Mouse (Mus musculus): ENCODE measurements around the gene Gm4707. TPM values are rescaled to one million over a fixed set of nuclear protein-coding genes. Genes with fewer than 3 reads are reported as not detected.

The Gm4707 gene
- polyA plus RNA-seq, 1 experiment from 2014 or later, result 1.5 TPM

- no peak overlapping the region for H3K4me3 ChIP-seq (ENCODE audit: low read depth, low read length)
- no peak for DNase-seq (ENCODE audit: low spot score)
- H3K27ac ChIP-seq (replicated peaks; ENCODE audit: low read depth, low read length), result no peak overlapping the region
- H3K4me1 ChIP-seq (ENCODE audit: control insufficient read depth, insufficient read depth, low read length), result no peaks in the 10 kb centered on the region; the same call in 1 of the 2 replicates
- no peaks in the 10 kb centered on the region for H3K27me3 ChIP-seq (ENCODE audit: control insufficient read depth, insufficient read depth, low read length)
- no peaks in the 10 kb centered on the region for H3K9me3 ChIP-seq (replicated peaks; ENCODE audit: control insufficient read depth, low read length)
- no peaks in the 10 kb centered on the region for H3K36me3 ChIP-seq (replicated peaks; ENCODE audit: control insufficient read depth, insufficient read depth, low read depth, low read length)
- H3K4me2 ChIP-seq (ENCODE audit: low read depth, low read length), result no peak overlapping the region
- WGBS, result 90% methylated on average over 5 of the region's 5 CpGs
- H3K9ac ChIP-seq (replicated peaks; ENCODE audit: low read length), result no peak overlapping the region
- ATAC-seq (replicated peaks; ENCODE audit: insufficient number of reproducible peaks, low FRiP score, low TSS enrichment, low read depth), result no peak
Measured at GRCm38 (mm10) chr17:71484711-71485110, 25.0 kb upstream of the Gm4707 start.

GRCm38 (mm10) chr17:71483418-71484060 is 23.8 kb upstream of the Gm4707 start:
- no peak overlapping the region for H3K9ac ChIP-seq (replicated peaks; ENCODE audit: low read length)
- H3K4me3 ChIP-seq (ENCODE audit: low read depth, low read length), result no peak overlapping the region
- no peak overlapping the region for H3K4me2 ChIP-seq (ENCODE audit: low read depth, low read length)
- H3K9me3 ChIP-seq (replicated peaks; ENCODE audit: control insufficient read depth, low read length), result no peaks in the 10 kb centered on the region
- WGBS, result 86% methylated on average over 7 of the region's 7 CpGs
- ATAC-seq (replicated peaks; ENCODE audit: insufficient number of reproducible peaks, low FRiP score, low TSS enrichment, low read depth) (no peak), DNase-seq (ENCODE audit: low spot score) (no peak)
- H3K36me3 ChIP-seq (replicated peaks; ENCODE audit: control insufficient read depth, insufficient read depth, low read depth, low read length), result no peaks in the 10 kb centered on the region
- no peak overlapping the region for H3K27ac ChIP-seq (replicated peaks; ENCODE audit: low read depth, low read length)
- H3K27me3 ChIP-seq (ENCODE audit: control insufficient read depth, insufficient read depth, low read length), result no peaks in the 10 kb centered on the region
- H3K4me1 ChIP-seq (ENCODE audit: control insufficient read depth, insufficient read depth, low read length), result no peaks in the 10 kb centered on the region; the same call in 1 of the 2 replicates

- Histone ChIP-seq H3K4me1 (ENCODE audit: control insufficient read depth, insufficient read depth, low read length) (no peaks in the 10 kb centered on the region), H3K9ac (replicated peaks; ENCODE audit: low read length) (no peak overlapping the region), H3K36me3 (replicated peaks; ENCODE audit: control insufficient read depth, insufficient read depth, low read depth, low read length) (no peaks in the 10 kb centered on the region), H3K27ac (replicated peaks; ENCODE audit: low read depth, low read length) (no peak overlapping the region), H3K4me3 (ENCODE audit: low read depth, low read length) (no peak overlapping the region), H3K4me2 (ENCODE audit: low read depth, low read length) (no peak overlapping the region), H3K27me3 (ENCODE audit: control insufficient read depth, insufficient read depth, low read length) (no peaks in the 10 kb centered on the region), H3K9me3 (replicated peaks; ENCODE audit: control insufficient read depth, low read length) (no peaks in the 10 kb centered on the region)
- ATAC-seq (replicated peaks; ENCODE audit: insufficient number of reproducible peaks, low FRiP score, low TSS enrichment, low read depth) (no peak), DNase-seq (ENCODE audit: low spot score) (no peak)
- WGBS, result 66% methylated on average over 5 of the region's 5 CpGs
Measured at GRCm38 (mm10) chr17:71479381-71479901, 19.7 kb upstream of the Gm4707 start.

GRCm38 (mm10) chr17:71477481-71477880 is 17.8 kb upstream of the Gm4707 start:
- no peak for DNase-seq (ENCODE audit: low spot score)
- WGBS, result 97% methylated on average over 8 of the region's 8 CpGs
- Histone ChIP-seq H3K27me3 (ENCODE audit: control insufficient read depth, insufficient read depth, low read length) (no peaks in the 10 kb centered on the region), H3K9me3 (replicated peaks; ENCODE audit: control insufficient read depth, low read length) (no peaks in the 10 kb centered on the region), H3K4me2 (ENCODE audit: low read depth, low read length) (no peak overlapping the region), H3K27ac (replicated peaks; ENCODE audit: low read depth, low read length) (no peak overlapping the region), H3K36me3 (replicated peaks; ENCODE audit: control insufficient read depth, insufficient read depth, low read depth, low read length) (no peaks in the 10 kb centered on the region), H3K4me1 (ENCODE audit: control insufficient read depth, insufficient read depth, low read length) (no peaks in the 10 kb centered on the region), H3K4me3 (ENCODE audit: low read depth, low read length) (no peak overlapping the region), H3K9ac (replicated peaks; ENCODE audit: low read length) (no peak overlapping the region)
- ATAC-seq (replicated peaks; ENCODE audit: insufficient number of reproducible peaks, low FRiP score, low TSS enrichment, low read depth), result no peak

GRCm38 (mm10) chr17:71476346-71477020 is 16.8 kb upstream of the Gm4707 start:
- peak overlapping the region; percentile 73; the same call in 1 of the 2 replicates for H3K4me2 ChIP-seq (ENCODE audit: low read depth, low read length)
- WGBS, result 81% methylated on average over 7 of the region's 7 CpGs

GRCm38 (mm10) chr17:71475705-71476089 is 16.0 kb upstream of the Gm4707 start:
- DNase-seq (ENCODE audit: low spot score) (peak; percentile 88), ATAC-seq (replicated peaks; ENCODE audit: insufficient number of reproducible peaks, low FRiP score, low TSS enrichment, low read depth) (peak; percentile 84)
- no peaks in the 10 kb centered on the region for H3K27me3 ChIP-seq (ENCODE audit: control insufficient read depth, insufficient read depth, low read length)
- H3K4me2 ChIP-seq (ENCODE audit: low read depth, low read length), result peak overlapping the region; percentile 73
- peak overlapping the region; percentile 66 for H3K4me3 ChIP-seq (ENCODE audit: low read depth, low read length)
- H3K4me1 ChIP-seq (ENCODE audit: control insufficient read depth, insufficient read depth, low read length), result no peaks in the 10 kb centered on the region
- no peaks in the 10 kb centered on the region for H3K36me3 ChIP-seq (replicated peaks; ENCODE audit: control insufficient read depth, insufficient read depth, low read depth, low read length)
- no peaks in the 10 kb centered on the region for H3K9me3 ChIP-seq (replicated peaks; ENCODE audit: control insufficient read depth, low read length)
- H3K9ac ChIP-seq (replicated peaks; ENCODE audit: low read length), result peak overlapping the region; percentile 96
- WGBS, result under 1% methylated on average over 31 of the region's 31 CpGs
- peak overlapping the region; percentile 97 for H3K27ac ChIP-seq (replicated peaks; ENCODE audit: low read depth, low read length)

More at GRCm38 (mm10) chr17:71476346-71477020, 16.8 kb upstream of the Gm4707 start:
- H3K4me1 ChIP-seq (ENCODE audit: control insufficient read depth, insufficient read depth, low read length), result no peaks in the 10 kb centered on the region
- DNase-seq (ENCODE audit: low spot score), result no peak
- H3K9ac ChIP-seq (replicated peaks; ENCODE audit: low read length), result peak overlapping the region; percentile 96; the same call in 1 of the 2 replicates
- H3K27me3 ChIP-seq (ENCODE audit: control insufficient read depth, insufficient read depth, low read length), result no peaks in the 10 kb centered on the region
- no peak overlapping the region for H3K27ac ChIP-seq (replicated peaks; ENCODE audit: low read depth, low read length)
- no peaks in the 10 kb centered on the region for H3K9me3 ChIP-seq (replicated peaks; ENCODE audit: control insufficient read depth, low read length)
- H3K36me3 ChIP-seq (replicated peaks; ENCODE audit: control insufficient read depth, insufficient read depth, low read depth, low read length), result no peaks in the 10 kb centered on the region
- no peak overlapping the region for H3K4me3 ChIP-seq (ENCODE audit: low read depth, low read length)
- ATAC-seq (replicated peaks; ENCODE audit: insufficient number of reproducible peaks, low FRiP score, low TSS enrichment, low read depth), result no peak

- Histone ChIP-seq H3K27ac (replicated peaks; ENCODE audit: low read depth, low read length) (peak within 1 kb of the TSS; percentile 97), H3K9ac (replicated peaks; ENCODE audit: low read length) (peak within 1 kb of the TSS; percentile 96), H3K4me3 (ENCODE audit: low read depth, low read length) (peak within 1 kb of the TSS; percentile 66), H3K4me2 (ENCODE audit: low read depth, low read length) (peak within 1 kb of the TSS; percentile 73), H3K9me3 (replicated peaks; ENCODE audit: control insufficient read depth, low read length) (no peaks in the 10 kb centered on the region), H3K4me1 (ENCODE audit: control insufficient read depth, insufficient read depth, low read length) (no peaks in the 10 kb centered on the region), H3K27me3 (ENCODE audit: control insufficient read depth, insufficient read depth, low read length) (no peaks in the 10 kb centered on the region), H3K36me3 (replicated peaks; ENCODE audit: control insufficient read depth, insufficient read depth, low read depth, low read length) (no peaks in the 10 kb centered on the region)
- ATAC-seq (replicated peaks; ENCODE audit: insufficient number of reproducible peaks, low FRiP score, low TSS enrichment, low read depth), result peak; percentile 96
- under 1% methylated on average over 78 of the region's 109 CpGs for WGBS
- DNase-seq (ENCODE audit: low spot score), result peak; percentile 93
Measured at GRCm38 (mm10) chr17:71474762-71475704, 15.3 kb upstream of the Gm4707 start, which contains the start of gene Smchd1. Gene Smchd1, minus strand, starts transcription at chr17:71475343.

Data from embryonic facial prominence, embryonic 11.5 days (tissue).